Mouse (Mus musculus) kidney, embryonic 14.5 days (tissue): ENCODE measurements around the gene Zfhx3. TPM values are rescaled to one million over a fixed set of nuclear protein-coding genes. Genes with fewer than 3 reads are reported as not detected.

Experiments
- ATAC-seq: fragments of 200-750 bp; cut with Nextera tagmentation; 2 replicates; pipeline ENCODE4 v1.8.0; 2017; ENCODE audit warnings: moderate number of reproducible peaks, mild to moderate bottlenecking, moderate TSS enrichment, moderate library complexity; ENCODE audit not compliant: low FRiP score, low TSS enrichment
- H3K27ac ChIP-seq: fragments of 300-500 bp; sonication (generic); 2 replicates; pipeline ENCODE4 v1.5.1; 2014; ENCODE audit warnings: low read depth, mild to moderate bottlenecking, low read length, moderate library complexity, mixed read lengths
- H3K27me3 ChIP-seq: fragments of 300-500 bp; sonication (generic); 2 replicates; pipeline ENCODE4 v1.6.1; 2014; ENCODE audit warnings: mild to moderate bottlenecking, low read length; ENCODE audit not compliant: control insufficient read depth, insufficient read depth
- H3K36me3 ChIP-seq: fragments of 300-500 bp; sonication (generic); 2 replicates; pipeline ENCODE4 v1.6.1; 2014; ENCODE audit warnings: low read length, mixed read lengths; ENCODE audit not compliant: control insufficient read depth, insufficient read depth
- H3K4me1 ChIP-seq: fragments of 300-500 bp; sonication (generic); 2 replicates; pipeline ENCODE4 v1.6.1; 2014; ENCODE audit warnings: low read length, mixed read lengths; ENCODE audit not compliant: control insufficient read depth, insufficient read depth
- H3K4me2 ChIP-seq: fragments of 300-500 bp; sonication (generic); replicated peaks from 2 replicates; pipeline ENCODE4 v1.6.1; 2014; ENCODE audit warnings: low read depth, mild to moderate bottlenecking, low read length
- H3K4me3 ChIP-seq: fragments of 300-500 bp; sonication (generic); 2 replicates; pipeline ENCODE4 v1.5.1; 2014; ENCODE audit warnings: mild to moderate bottlenecking, low read length
- H3K9ac ChIP-seq: fragments of 300-500 bp; sonication (generic); 2 replicates; pipeline ENCODE4 v1.6.1; 2014; ENCODE audit warnings: low read depth, mild to moderate bottlenecking, low read length, moderate library complexity
- H3K9me3 ChIP-seq: fragments of 300-500 bp; sonication (generic); 2 replicates; pipeline ENCODE4 v1.6.1; 2016; ENCODE audit warnings: low read length; ENCODE audit not compliant: control insufficient read depth
- WGBS: fragments of 180-500 bp; shearing (Covaris S2); extraction: QIAGEN DNeasy Blood & Tissue Kit; methylation state at CpG from one replicate; pipeline ENCODE4 v1.1.7; 2014; 5-methylcytosine and 5-hydroxymethylcytosine counted together
- polyA plus RNA-seq: library from polyadenylated mRNA; unstranded; fragments of >200 nt; fragmentation: Nextera tagmentation; extraction: Ambion mirVana; gene quantifications from 2 replicates; pipeline ENCODE4 v1.2.1, GENCODE M21; 2014

Zfhx3 gene
- polyA plus RNA-seq, 1 experiment from 2014 or later = 11.7 TPM

DNA sequence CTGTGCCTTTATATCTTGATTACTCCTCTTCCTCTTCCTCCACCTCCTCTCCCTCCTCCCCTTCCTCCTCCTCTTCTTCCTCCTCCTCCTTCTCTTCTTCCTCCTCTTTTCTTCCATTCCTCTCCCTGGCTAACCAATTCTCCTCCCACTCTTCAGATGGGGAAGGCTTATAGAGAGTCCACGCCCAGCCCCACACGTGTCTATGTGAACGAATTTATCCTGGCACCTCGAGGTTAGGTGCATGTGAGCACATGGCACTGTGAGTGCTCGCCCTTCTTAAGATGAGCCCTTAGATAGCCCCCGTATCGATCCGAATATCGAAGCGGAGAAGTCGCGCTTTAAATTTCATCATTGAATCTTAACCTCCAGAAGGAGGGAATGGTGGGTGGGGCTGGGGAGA lies 359.2 kb downstream of the Zfhx3 start:
- no peak overlapping the region for H3K4me2 ChIP-seq
- H3K27ac ChIP-seq = no peak overlapping the region
- no peaks in the 10 kb centered on the region for H3K9me3 ChIP-seq
- H3K36me3 ChIP-seq = no peaks in the 10 kb centered on the region
- ATAC-seq = no peak
- H3K4me3 ChIP-seq = no peak overlapping the region
- no peaks in the 10 kb centered on the region for H3K4me1 ChIP-seq
- WGBS = 88% methylated on average over 12 of the region's 12 CpGs
- no peak overlapping the region for H3K9ac ChIP-seq
- no peaks in the 10 kb centered on the region for H3K27me3 ChIP-seq

DNA sequence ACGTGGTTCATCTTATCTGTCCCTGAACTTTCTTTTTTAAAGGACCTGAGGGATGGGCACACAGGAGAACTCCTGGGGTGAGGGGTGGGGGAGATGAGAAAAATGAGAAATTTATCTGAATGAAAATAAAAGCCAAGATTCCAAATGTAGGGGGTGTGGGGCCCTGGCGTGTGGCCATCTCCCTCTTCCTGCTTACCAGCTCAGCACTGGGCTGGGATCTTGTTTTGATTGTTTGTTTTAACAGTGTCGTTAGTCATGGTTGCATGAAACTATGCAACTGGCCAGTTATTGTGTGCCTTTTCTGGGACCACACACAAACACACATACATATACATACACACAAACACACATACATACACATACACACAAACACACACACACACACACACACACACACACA lies 362.9 kb downstream of the Zfhx3 start:
- ATAC-seq = no peak
- Histone ChIP-seq H3K4me3 (no peak overlapping the region), H3K27me3 (no peaks in the 10 kb centered on the region), H3K9ac (no peak overlapping the region), H3K27ac (no peak overlapping the region), H3K4me1 (no peaks in the 10 kb centered on the region), H3K9me3 (no peaks in the 10 kb centered on the region), H3K36me3 (no peaks in the 10 kb centered on the region), H3K4me2 (no peak overlapping the region)
- WGBS = 73% methylated on average over 3 of the region's 3 CpGs

DNA sequence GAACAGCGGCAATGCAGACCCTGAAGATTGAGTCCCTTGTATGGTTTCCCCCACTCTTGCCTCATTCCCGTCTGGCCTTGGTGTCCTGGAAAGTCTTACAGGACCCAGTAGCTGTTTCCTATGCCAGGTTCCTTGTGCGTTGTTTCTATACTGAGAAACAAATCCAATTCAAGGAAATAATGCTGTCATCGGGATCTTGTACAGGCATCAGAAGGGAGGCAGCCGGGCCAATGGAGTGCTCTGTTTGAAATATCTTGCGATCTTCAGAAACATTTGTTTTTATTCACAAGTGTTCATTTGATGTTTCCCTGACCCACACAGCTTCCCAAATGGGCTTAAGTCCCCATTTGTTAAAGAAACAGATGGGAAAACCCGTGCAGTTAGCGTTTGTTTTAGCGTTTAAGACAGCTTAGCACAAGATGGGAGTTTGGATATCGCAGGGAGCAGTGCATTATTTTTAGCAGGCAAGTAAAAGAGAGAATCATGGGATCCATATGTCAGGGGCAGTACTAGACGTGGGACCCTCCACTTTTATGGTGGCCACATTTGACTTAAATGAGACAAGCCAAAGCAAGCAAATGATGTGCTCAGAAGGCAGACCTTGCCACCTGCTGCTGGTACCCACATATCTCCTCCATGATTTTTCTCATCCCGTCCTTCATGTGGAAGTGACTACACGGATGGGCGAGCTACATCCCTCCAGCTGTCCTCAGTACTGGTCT lies 367.2 kb downstream of the Zfhx3 start:
- Histone ChIP-seq H3K9ac (no peak overlapping the region), H3K9me3 (no peaks in the 10 kb centered on the region), H3K27ac (no peak overlapping the region), H3K4me3 (no peak overlapping the region), H3K27me3 (no peaks in the 10 kb centered on the region), H3K36me3 (no peaks in the 10 kb centered on the region), H3K4me2 (no peak overlapping the region), H3K4me1 (0 out of 2 replicates have a peak, but pooled peaks cover 3% of the 10 kb centered on the region)
- ATAC-seq = no peak
- 84% methylated on average over 14 of the region's 14 CpGs for WGBS

DNA sequence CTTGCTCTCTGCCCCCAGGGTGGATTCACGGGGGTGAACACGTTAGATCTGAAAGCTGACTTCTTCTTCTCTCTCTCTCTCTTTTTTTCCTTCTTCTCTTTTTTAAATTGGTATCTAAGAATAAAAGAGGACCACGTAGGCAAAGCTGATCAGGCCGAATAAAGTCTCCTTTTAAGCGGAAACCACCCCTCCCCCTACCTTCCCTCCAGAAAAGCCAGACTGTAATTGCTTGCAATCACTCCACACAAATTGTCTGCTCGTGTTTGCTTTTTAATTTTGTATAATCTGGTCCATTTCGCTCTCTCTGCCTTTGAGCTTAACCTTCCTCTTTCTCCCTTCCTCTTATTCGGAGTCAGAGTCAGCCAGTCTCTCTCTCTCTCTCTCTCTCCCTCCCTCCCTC lies 372.6 kb downstream of the Zfhx3 start:
- 0 out of 2 replicates have a peak, but pooled peaks cover 5% of the 10 kb centered on the region for H3K4me1 ChIP-seq
- no peak for ATAC-seq
- no peaks in the 10 kb centered on the region for H3K9me3 ChIP-seq
- H3K4me3 ChIP-seq = no peak overlapping the region
- H3K9ac ChIP-seq = no peak overlapping the region
- no peaks in the 10 kb centered on the region for H3K27me3 ChIP-seq
- no peaks in the 10 kb centered on the region for H3K36me3 ChIP-seq
- H3K27ac ChIP-seq = no peak overlapping the region
- H3K4me2 ChIP-seq = no peak overlapping the region
- WGBS = 45% methylated on average over 8 of the region's 8 CpGs

DNA sequence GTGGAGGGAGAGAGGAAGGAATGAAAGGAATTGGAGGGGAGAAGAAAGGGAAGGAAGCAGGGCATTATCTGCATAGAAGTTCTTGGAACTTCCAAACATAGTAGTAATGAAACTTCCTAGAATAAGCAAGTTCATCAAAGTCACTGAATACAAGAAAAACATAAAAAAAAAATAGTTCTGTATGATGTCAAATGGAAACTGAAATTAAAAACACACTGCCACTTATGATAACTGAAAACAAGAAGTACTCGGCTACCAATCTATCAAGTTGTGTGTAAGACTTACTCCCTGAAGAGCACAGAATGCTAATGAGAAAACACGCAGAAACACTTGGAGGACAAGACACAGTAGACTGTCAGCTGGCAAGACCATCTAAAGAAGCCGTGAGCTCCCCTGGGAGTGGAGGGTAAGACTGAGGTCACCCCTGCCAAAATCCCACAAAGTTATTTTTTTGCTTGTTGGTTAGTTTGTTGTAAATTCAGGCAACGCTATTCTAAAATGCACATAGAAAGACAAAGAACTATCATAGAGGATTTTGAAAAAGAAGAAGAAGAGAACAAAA lies 375.2 kb downstream of the Zfhx3 start:
- no peak for ATAC-seq
- Histone ChIP-seq H3K9me3 (no peaks in the 10 kb centered on the region), H3K4me3 (no peak overlapping the region), H3K9ac (no peak overlapping the region), H3K4me1 (0 out of 2 replicates have a peak, but pooled peaks cover 5% of the 10 kb centered on the region), H3K27me3 (no peaks in the 10 kb centered on the region), H3K27ac (no peak overlapping the region), H3K36me3 (no peaks in the 10 kb centered on the region), H3K4me2 (no peak overlapping the region)
- WGBS = 86% methylated on average over 4 of the region's 4 CpGs

DNA sequence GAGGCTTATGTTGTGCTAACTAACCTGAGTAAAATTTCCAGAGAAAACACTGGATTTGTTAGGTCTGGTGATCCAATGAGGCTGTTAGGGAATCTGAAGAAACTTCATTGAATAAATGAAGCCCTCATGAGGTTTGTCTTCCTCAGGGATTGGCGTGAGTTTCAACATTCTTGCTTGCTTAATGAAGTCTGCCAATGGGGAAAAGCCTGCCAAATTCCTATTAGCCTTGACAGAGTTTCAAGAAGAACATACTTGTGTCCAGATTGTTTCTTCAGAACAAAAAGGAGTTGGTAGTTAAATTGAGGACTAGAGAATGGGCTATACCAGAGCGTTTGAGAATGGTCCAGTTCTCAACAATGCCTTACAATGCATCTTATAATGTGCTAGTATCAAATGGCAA lies 385.3 kb downstream of the Zfhx3 start:
- Histone ChIP-seq H3K4me1 (no peaks in the 10 kb centered on the region), H3K27me3 (no peaks in the 10 kb centered on the region), H3K4me2 (no peak overlapping the region), H3K36me3 (no peaks in the 10 kb centered on the region), H3K9me3 (no peaks in the 10 kb centered on the region), H3K4me3 (no peak overlapping the region), H3K27ac (no peak overlapping the region), H3K9ac (no peak overlapping the region)
- 87% methylated on average over 2 of the region's 2 CpGs for WGBS
- no peak for ATAC-seq

DNA sequence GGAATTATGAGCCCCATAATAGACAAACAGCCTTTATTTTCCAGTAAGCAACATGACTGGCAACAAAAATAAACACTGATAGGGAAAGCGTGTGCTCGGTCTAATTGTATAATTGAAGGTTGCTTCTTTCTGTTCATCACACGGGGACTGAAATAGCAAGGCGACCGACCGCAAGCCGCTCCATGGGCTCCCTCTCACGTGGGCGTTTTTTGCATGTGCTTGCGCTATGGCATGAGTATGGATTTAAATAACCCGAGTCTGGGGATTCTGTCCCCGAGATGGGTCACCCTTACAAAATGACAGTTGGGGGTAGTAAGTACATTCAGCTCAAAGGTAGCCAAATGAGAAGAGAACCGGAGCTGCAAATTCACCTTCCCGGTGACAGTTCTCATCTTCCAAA lies 405.9 kb downstream of the Zfhx3 start:
- H3K4me1 ChIP-seq = 0 out of 2 replicates have a peak, but pooled peaks cover 2% of the 10 kb centered on the region
- 93% methylated on average over 14 of the region's 14 CpGs for WGBS
- H3K36me3 ChIP-seq = no peaks in the 10 kb centered on the region
- H3K9me3 ChIP-seq = no peaks in the 10 kb centered on the region
- H3K4me2 ChIP-seq = no peak overlapping the region
- no peak overlapping the region for H3K9ac ChIP-seq
- ATAC-seq = no peak
- H3K27me3 ChIP-seq = no peaks in the 10 kb centered on the region
- H3K4me3 ChIP-seq = no peak overlapping the region
- no peak overlapping the region for H3K27ac ChIP-seq

DNA sequence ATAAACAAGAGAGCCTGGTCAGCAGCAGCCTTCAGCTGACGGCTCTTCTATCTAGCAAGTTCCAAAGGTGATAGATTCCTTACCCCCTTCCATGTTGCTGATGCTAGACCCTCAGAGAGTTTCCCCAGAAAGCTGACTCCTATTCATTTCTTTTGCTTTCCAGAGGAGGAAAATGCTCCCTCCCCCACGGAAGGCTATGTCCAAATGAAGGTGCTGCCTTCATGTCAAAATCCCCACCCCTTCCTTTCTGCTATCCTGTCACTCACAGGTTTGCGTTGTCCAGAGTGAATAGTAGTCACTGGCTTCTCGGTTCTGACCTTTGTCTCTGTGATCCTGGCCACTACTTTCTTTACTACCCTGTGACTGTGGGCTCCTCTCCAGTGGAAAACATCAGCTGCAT lies 406.3 kb downstream of the Zfhx3 start:
- Histone ChIP-seq H3K4me2 (no peak overlapping the region), H3K4me1 (0 out of 2 replicates have a peak, but pooled peaks cover 2% of the 10 kb centered on the region), H3K4me3 (no peak overlapping the region), H3K27ac (no peak overlapping the region), H3K9me3 (no peaks in the 10 kb centered on the region), H3K9ac (no peak overlapping the region), H3K27me3 (no peaks in the 10 kb centered on the region), H3K36me3 (no peaks in the 10 kb centered on the region)
- 67% methylated on average over 4 of the region's 4 CpGs for WGBS
- no peak for ATAC-seq

DNA sequence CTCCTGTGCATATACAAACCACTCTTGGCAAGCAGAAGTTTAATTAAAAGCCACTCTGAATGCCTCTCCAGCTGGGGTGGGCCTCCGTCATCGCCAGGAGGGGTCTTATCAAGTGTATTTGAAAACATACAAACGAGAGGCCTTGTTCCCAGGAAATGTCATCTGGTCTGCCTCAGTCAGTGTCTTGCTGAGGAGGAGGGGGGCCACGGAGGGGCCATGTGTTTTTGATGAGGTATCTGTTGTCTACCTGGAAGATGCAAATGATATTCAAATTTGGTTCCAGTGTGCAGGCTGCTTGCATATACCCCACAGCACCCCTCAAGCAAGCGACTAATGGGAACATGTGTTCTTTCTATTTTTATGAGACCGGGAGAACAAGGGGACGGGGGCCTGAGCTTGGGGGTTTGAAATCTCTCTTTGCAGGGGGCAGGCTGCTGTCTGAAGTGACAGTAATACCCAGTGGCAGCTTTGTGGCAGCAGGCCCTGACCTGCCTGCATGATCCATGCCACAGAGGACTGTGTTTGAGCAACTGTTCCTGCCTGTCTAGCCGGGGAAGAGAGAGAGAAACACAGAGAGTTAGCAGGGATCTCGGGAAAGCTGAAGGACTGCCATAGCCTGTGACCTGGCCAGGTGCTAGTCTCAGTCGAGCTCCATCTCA lies 412.8 kb downstream of the Zfhx3 start:
- ATAC-seq = no peak
- Histone ChIP-seq H3K9me3 (no peaks in the 10 kb centered on the region), H3K9ac (no peak overlapping the region), H3K27me3 (no peaks in the 10 kb centered on the region), H3K27ac (no peak overlapping the region), H3K36me3 (no peaks in the 10 kb centered on the region), H3K4me3 (no peak overlapping the region), H3K4me1 (0 out of 2 replicates have a peak, but pooled peaks cover 2% of the 10 kb centered on the region), H3K4me2 (no peak overlapping the region)
- WGBS = 55% methylated on average over 10 of the region's 10 CpGs
